Mouse (Mus musculus): ENCODE results near the gene Xlr5a. TPM values are rescaled to one million over a fixed set of nuclear protein-coding genes. Genes with fewer than 3 reads are reported as not detected.
"Not testable (repeated sequence)": the region's sequence is repeated elsewhere in the genome, so short reads cannot be mapped to it uniquely, and the experiment has no call there.

The Xlr5a gene
- not detected in 2 replicates for polyA plus RNA-seq (2016; fragmentation: Nextera tagmentation; extraction: Ambion mirVana)

DNA sequence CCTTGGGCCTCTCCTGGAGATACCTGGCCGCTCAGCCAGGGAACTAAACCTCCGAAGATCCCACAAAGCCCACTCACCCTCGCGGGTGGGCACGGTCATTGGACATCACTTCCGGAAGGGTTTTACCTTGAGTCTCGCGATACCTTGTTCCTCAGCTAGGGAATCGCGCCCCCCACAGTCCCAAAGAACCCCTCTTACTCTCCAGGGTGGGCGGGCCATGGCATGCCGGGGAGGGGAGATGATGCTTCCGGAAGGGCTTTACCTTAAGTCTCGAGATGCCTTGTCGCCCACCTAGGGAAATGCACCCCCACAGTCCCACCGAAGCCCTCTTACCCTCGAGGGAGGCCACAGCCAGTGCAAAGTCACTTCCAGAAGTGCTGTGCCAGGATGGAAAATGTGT lies at the start of gene Xlr5a, which contains the start of gene Xlr5c:
Gene Xlr5a, minus strand, starts transcription at position 101 of the 400 bp plus-strand sequence.
Gene Xlr5c, minus strand, starts transcription at position 101 of the 400 bp plus-strand sequence.
- not testable (repeated sequence) for H3K27me3 ChIP-seq (ENCODE audit: poor library complexity, severe bottlenecking); DNase-seq (ENCODE audit: extremely low spot score, low spot score); H3K36me3 ChIP-seq (replicated peaks); H3K4me3 ChIP-seq; H3K9me3 ChIP-seq; H3K4me1 ChIP-seq; H3K27ac ChIP-seq
- 94% methylated on average over 16 of the region's 17 CpGs for WGBS

DNA sequence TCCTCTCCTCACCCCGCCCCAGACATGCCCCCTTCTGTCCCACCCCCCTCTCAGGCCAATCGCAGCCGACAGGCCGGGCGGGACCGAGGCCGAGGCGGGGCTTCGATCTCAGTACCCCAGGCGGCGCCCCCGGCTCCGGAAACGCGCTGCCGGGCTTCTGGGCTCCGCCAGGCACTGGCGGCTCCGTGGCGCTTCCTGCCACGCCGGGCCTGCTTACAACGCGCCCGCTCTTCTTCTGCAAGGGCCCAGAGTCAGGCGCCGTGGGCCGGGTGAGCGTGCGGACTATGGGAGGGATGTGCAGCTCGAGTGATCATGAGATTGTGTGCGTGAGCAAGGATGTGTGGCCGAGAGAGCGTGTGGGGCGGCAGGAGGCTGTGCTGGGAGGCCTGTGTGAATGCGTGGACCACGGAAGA lies 49.7 kb upstream of the Xlr5a start, which contains the start of gene Zfp275:
Gene Zfp275, plus strand, starts transcription at position 139 of the 413 bp plus-strand sequence.
- WGBS, result 13% methylated on average over 37 of the region's 37 CpGs
- Histone ChIP-seq H3K36me3 (replicated peaks) (peaks cover 11% of the 10 kb centered on the region), H3K4me1 (peaks cover 10% of the 10 kb centered on the region), H3K9me3 (no peaks in the 10 kb centered on the region), H3K27ac (peak within 1 kb of the TSS; percentile 90), H3K27me3 (ENCODE audit: poor library complexity, severe bottlenecking) (peaks cover 44% of the 10 kb centered on the region), H3K4me3 (peak within 1 kb of the TSS; percentile 67)
- DNase-seq (ENCODE audit: extremely low spot score, low spot score), result peak; percentile 65

DNA sequence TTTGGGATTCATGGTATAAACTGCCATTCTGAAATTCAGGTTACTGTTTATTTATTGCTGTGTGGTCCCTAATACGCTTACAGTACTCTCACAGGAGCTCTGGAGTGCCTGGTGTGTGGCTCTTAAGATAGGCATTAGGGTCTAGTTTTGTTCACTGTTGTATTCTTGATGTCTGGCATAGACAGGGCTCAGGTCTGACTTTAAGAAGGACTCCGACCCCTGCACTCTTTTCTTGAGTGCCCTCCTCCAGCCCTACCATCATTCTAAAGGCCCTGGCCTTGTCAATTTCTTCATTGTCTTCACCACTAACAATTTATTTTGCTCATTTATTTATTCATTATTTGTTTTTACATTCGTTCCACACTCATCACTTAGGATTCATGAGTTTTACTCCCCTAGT lies 49.3 kb upstream of the Xlr5a start:
- Histone ChIP-seq H3K27ac (no peak overlapping the region), H3K27me3 (ENCODE audit: poor library complexity, severe bottlenecking) (peaks cover 47% of the 10 kb centered on the region), H3K9me3 (no peaks in the 10 kb centered on the region), H3K4me1 (peaks cover 10% of the 10 kb centered on the region), H3K36me3 (replicated peaks) (peaks cover 11% of the 10 kb centered on the region), H3K4me3 (peak overlapping the region; percentile 67)
- WGBS, result 38% methylated on average over 3 of the region's 3 CpGs
- DNase-seq (ENCODE audit: extremely low spot score, low spot score), result no peak

DNA sequence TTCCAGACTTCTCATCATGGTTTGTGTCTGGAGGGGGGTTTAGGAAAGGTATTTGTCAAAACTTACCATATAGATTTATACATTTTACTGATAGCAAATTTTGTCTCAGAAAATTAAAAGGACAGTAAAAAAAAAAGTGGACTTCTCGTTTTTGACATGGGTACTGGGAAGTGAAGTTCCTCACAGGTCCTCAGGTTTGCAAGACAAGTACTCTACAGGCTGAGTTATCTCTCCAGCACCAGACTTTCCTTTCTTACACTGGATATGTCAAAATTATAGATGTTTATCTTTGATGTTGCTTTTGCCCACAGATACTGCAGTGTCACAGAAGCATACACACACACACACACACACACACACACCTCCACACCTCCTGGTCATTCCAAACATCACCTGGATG lies 48.7 kb upstream of the Xlr5a start:
- Histone ChIP-seq H3K9me3 (no peaks in the 10 kb centered on the region), H3K27ac (no peak overlapping the region), H3K4me3 (no peak overlapping the region), H3K27me3 (ENCODE audit: poor library complexity, severe bottlenecking) (peaks cover 47% of the 10 kb centered on the region), H3K4me1 (peaks cover 10% of the 10 kb centered on the region), H3K36me3 (replicated peaks) (peaks cover 11% of the 10 kb centered on the region)
- no peak for DNase-seq (ENCODE audit: extremely low spot score, low spot score)
- WGBS, result 68% methylated on average over 1 of the region's 1 CpGs

DNA sequence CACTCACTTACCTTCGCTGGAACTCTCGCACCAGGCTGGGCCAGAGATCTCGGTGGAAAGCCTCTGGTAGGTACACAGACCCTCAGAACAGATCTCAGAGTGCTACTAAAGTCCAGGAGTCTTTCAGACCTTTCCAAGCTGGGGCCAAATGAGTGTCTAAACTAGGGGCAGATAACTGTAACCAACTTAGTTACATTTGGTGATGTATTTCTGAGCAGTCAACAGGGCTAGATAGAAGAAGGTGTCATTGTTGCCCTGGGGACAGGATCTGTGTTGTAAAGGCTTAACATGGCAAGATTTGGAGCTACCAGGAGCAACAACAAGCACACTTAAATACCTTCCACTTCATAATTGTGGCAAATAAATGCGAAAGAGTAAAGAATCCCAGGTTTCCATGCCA lies 44.0 kb upstream of the Xlr5a start, which contains the start of gene Gm45015:
Gene Gm45015, minus strand, starts transcription at position 101 of the 400 bp plus-strand sequence.
- no peaks in the 10 kb centered on the region for H3K9me3 ChIP-seq
- H3K27ac ChIP-seq, result no peak within 1 kb of the TSS
- no peaks in the 10 kb centered on the region for H3K36me3 ChIP-seq (replicated peaks)
- no peak for DNase-seq (ENCODE audit: extremely low spot score, low spot score)
- 92% methylated on average over 4 of the region's 4 CpGs for WGBS
- H3K4me3 ChIP-seq, result no peak within 1 kb of the TSS
- H3K4me1 ChIP-seq, result no peaks in the 10 kb centered on the region
- H3K27me3 ChIP-seq (ENCODE audit: poor library complexity, severe bottlenecking), result peaks cover 44% of the 10 kb centered on the region

DNA sequence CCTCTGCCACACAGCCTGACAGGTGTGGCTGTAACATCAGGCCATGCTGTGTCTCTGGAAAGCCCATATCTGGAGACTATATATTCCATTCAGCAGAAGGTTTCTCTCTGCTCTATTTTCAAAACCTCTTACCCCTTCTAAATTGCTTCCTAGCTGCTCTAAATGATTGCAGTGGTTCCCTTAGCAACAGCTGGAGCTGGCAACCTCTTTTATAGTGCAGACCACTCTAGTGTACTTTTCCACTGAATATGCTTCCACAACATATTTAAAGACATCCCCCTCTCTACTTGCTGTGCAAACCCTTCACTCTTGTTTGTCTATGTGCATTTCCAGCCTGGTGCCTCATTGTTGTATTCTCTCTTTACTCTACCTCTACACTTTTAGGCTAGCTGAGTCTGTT lies 40.8 kb upstream of the Xlr5a start:
- Histone ChIP-seq H3K4me3 (no peak overlapping the region), H3K27me3 (ENCODE audit: poor library complexity, severe bottlenecking) (peaks cover 35% of the 10 kb centered on the region), H3K36me3 (replicated peaks) (no peaks in the 10 kb centered on the region), H3K9me3 (no peaks in the 10 kb centered on the region), H3K4me1 (no peaks in the 10 kb centered on the region), H3K27ac (no peak overlapping the region)
- DNase-seq (ENCODE audit: extremely low spot score, low spot score), result no peak

DNA sequence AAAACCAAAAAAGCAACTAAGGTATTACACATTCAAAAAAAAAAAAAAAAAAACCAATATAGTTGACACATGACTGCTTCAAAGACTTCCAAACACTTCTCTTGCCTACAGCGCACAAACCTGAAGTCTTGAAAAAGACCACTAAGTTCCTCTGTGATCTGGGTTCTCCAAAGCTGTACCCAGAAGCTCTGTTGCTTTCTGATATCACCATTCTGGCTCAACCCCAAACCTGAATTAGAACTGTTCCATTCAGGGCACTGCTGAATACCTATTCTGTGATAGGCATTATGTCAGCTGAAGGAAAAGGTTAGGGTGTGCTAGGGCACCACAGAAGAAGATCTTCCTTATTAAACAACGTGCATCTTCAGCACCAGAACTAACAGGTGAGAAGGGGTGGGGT lies 34.4 kb upstream of the Xlr5a start:
- H3K4me1 ChIP-seq, result no peaks in the 10 kb centered on the region
- no peak overlapping the region for H3K4me3 ChIP-seq
- H3K27ac ChIP-seq, result no peak overlapping the region
- H3K36me3 ChIP-seq (replicated peaks), result no peaks in the 10 kb centered on the region
- peaks cover 3% of the 10 kb centered on the region; the same call in 1 of the 2 replicates for H3K27me3 ChIP-seq (ENCODE audit: poor library complexity, severe bottlenecking)
- H3K9me3 ChIP-seq, result no peaks in the 10 kb centered on the region
- DNase-seq (ENCODE audit: extremely low spot score, low spot score), result no peak
- WGBS, result 86% methylated on average over 2 of the region's 2 CpGs

DNA sequence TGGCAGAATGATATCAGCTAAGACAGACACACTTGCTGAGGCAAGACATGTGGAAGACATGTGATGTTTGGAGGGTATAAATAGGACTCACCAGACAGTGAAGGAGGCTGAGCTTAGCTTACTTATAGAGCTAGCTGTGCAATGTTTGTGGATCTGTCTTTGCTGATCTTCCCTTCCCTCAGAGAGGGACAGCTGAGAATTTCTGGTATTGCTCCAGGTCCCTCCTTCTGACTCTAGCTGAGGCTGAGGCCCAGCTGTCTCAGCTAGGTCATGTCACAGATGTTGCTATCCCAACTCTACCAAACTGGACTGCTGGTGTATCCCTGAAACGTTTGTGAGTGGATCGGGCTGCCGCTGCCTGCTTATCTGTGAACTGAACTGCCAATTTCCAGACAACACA lies 28.3 kb upstream of the Xlr5a start:
- H3K4me3 ChIP-seq, result no peak overlapping the region
- no peak for DNase-seq (ENCODE audit: extremely low spot score, low spot score)
- H3K27ac ChIP-seq, result no peak overlapping the region
- no peaks in the 10 kb centered on the region for H3K36me3 ChIP-seq (replicated peaks)
- no peaks in the 10 kb centered on the region for H3K4me1 ChIP-seq
- 79% methylated on average over 3 of the region's 3 CpGs for whole genome bisulfite sequencing
- H3K27me3 ChIP-seq (ENCODE audit: poor library complexity, severe bottlenecking), result peaks cover 5% of the 10 kb centered on the region
- no peaks in the 10 kb centered on the region for H3K9me3 ChIP-seq

DNA sequence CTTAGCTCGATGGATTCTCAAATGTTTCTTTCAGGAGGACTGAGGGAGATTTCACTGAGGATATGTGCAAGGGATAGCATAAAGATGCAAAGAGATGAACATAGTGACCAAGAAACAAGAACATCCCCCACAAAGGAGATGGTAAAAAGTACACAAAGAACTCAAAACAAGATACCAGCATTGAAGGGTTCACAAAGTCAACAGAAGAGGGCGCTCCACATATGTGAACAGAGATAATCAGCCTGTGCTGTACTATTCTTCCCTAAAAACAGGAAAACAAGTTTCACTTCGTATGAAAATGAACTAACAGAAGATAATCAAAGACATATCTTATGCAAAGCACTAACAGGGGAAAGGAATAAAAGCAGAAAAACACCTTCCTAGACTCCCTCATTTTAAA lies 19.7 kb upstream of the Xlr5a start:
- no peaks in the 10 kb centered on the region for H3K4me1 ChIP-seq
- no peaks in the 10 kb centered on the region for H3K36me3 ChIP-seq (replicated peaks)
- no peak for DNase-seq (ENCODE audit: extremely low spot score, low spot score)
- H3K4me3 ChIP-seq, result no peak overlapping the region
- H3K9me3 ChIP-seq, result no peaks in the 10 kb centered on the region
- peaks cover 3% of the 10 kb centered on the region; the same call in 1 of the 2 replicates for H3K27me3 ChIP-seq (ENCODE audit: poor library complexity, severe bottlenecking)
- no peak overlapping the region for H3K27ac ChIP-seq
- 39% methylated on average over 3 of the region's 3 CpGs for WGBS

DNA sequence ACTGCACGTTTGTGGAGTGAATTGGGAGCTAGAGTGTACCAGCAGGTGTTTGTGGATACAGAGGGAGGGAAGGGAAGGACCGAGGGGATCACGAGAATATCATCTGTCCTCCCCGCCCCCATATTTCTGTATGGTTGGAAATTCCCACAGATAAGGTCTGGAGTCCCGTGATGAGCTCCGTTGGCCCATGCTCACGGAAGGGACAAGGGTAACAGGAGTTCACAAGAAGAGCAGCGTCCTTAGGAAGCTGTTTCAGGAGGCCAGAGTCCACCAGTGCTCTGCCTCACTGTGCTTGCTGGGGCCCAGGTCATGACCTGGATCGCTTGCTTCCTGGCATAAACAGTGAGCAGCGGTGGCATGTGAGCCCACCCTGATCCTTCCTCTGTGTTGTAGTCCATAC lies 3.0 kb upstream of the Xlr5a start:
- H3K27ac ChIP-seq; H3K4me1 ChIP-seq; DNase-seq (ENCODE audit: extremely low spot score, low spot score); H3K4me3 ChIP-seq; H3K36me3 ChIP-seq (replicated peaks); H3K27me3 ChIP-seq (ENCODE audit: poor library complexity, severe bottlenecking); H3K9me3 ChIP-seq: not testable (repeated sequence)
- 82% methylated on average over 10 of the region's 10 CpGs for WGBS

DNA sequence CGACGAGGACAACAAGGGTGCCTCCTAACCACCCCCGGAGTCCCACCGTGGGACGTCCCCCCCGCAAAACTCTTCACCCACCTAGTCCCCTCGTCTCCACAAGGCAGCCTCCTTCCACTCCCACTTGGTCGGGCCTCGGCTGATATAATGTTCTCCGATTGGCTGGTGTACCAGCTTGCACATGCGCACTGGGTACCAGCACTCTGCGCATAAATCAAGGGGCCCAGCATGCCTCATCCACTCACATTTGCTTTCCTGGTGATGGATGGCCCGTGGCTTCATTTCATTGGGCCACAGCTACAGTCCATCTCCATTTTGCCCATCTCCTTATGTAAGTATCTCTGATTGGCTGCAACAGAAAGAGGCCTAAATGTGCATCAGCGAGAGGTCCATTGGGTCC lies 27.5 kb downstream of the Xlr5a start, which contains the start of gene Xlr3c:
Gene Xlr3c, minus strand, starts transcription at position 121 of the 400 bp plus-strand sequence.
- H3K9me3 ChIP-seq; H3K36me3 ChIP-seq (replicated peaks); H3K27me3 ChIP-seq (ENCODE audit: poor library complexity, severe bottlenecking); H3K27ac ChIP-seq; H3K4me3 ChIP-seq; H3K4me1 ChIP-seq; DNase-seq (ENCODE audit: extremely low spot score, low spot score): not testable (repeated sequence)
- WGBS, result 92% methylated on average over 14 of the region's 14 CpGs

DNA sequence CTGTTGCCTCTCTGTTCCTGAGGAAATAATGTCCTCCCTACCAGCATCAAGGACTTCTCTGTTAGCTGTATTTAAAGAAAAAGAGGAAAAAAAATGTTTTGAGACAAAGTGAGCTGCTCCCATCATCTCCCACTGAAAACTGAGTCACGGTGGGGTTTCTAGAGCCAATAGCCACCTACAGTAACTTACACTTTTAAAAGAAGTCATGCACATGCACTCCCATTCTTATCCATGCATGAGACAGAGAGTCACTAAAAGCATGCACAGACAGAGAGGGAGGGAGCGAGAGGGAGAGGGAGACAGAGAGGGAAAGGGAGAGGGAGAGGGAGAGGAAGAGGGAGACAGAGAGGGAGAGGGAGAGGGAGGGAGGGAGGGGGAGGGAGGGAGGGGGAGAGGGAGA lies 30.3 kb downstream of the Xlr5a start:
- not testable (repeated sequence) for H3K4me1 ChIP-seq; DNase-seq (ENCODE audit: extremely low spot score, low spot score); H3K9me3 ChIP-seq; H3K36me3 ChIP-seq (replicated peaks); H3K27ac ChIP-seq; H3K27me3 ChIP-seq (ENCODE audit: poor library complexity, severe bottlenecking); H3K4me3 ChIP-seq
- WGBS, result 94% methylated on average over 1 of the region's 2 CpGs

DNA sequence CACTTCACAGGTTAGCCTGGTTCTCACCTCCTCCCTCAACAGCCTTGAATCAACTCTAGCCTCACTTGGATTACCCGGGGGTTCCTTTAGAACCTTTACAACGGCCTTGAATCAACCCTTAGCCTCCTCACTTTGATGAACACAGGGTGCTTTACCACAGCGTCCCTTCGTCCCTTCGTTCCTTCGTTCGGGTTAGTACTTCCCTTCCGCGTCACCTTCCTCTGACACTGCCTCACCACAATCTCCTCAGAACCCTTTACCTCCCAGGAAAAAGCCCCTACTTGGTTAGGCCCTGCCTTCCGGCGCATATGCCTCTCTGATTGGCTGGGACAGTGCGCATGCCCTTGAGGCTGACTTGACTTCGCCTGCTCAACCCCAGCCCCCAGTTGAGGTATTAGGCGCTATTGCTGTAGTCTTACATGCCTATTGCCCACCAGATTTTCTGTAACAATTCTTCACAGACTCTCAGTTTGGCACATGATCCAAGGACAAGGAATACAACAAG lies 49.9 kb downstream of the Xlr5a start, which contains the start of gene Xlr4c:
Gene Xlr4c, minus strand, starts transcription at position 310 of the 505 bp plus-strand sequence.
- WGBS, result 88% methylated on average over 14 of the region's 14 CpGs
- H3K27ac ChIP-seq; H3K4me1 ChIP-seq; H3K36me3 ChIP-seq (replicated peaks); DNase-seq (ENCODE audit: extremely low spot score, low spot score); H3K9me3 ChIP-seq; H3K4me3 ChIP-seq; H3K27me3 ChIP-seq (ENCODE audit: poor library complexity, severe bottlenecking): not testable (repeated sequence)

All from forebrain, embryonic 10.5 days (tissue).